Mouse (Mus musculus) testis, adult 2 months (tissue): Measurements from ENCODE around the gene Calm3. TPM values are rescaled to one million over a fixed set of nuclear protein-coding genes. Genes with fewer than 3 reads are reported as not detected.

ENCODE experiments used
- H3K27ac ChIP-seq: fragments of 200-500 bp; 2 replicates; pipeline ENCODE4 v1.5.1; 2012; ENCODE audit warnings: low read depth, low read length; ENCODE audit not compliant: control insufficient read depth, insufficient read depth
- H3K27me3 ChIP-seq: fragments of 200-500 bp; 2 replicates; pipeline ENCODE4 v1.6.1; 2012; ENCODE audit warnings: mild to moderate bottlenecking, low read length, moderate library complexity; ENCODE audit not compliant: control insufficient read depth, insufficient read depth
- H3K36me3 ChIP-seq: fragments of 200-500 bp; 2 replicates; pipeline ENCODE4 v1.6.1; 2012; ENCODE audit warnings: mild to moderate bottlenecking, low read length; ENCODE audit not compliant: control insufficient read depth, insufficient read depth
- H3K4me1 ChIP-seq: fragments of 200-500 bp; 2 replicates; pipeline ENCODE4 v1.6.1; 2012; ENCODE audit warnings: low read length; ENCODE audit not compliant: control insufficient read depth, insufficient read depth
- H3K4me3 ChIP-seq: fragments of 200-500 bp; 2 replicates; pipeline ENCODE4 v1.5.1; 2012; ENCODE audit warnings: low read depth, mild to moderate bottlenecking, low read length, moderate library complexity, mixed read lengths; ENCODE audit not compliant: control insufficient read depth
- CTCF ChIP-seq: fragments of 200-500 bp; IDR thresholded peaks from 2 replicates; pipeline ENCODE4 v1.5.1; 2012; ENCODE audit warnings: low read depth, mild to moderate bottlenecking, inconsistent platforms, low read length, moderate library complexity; ENCODE audit not compliant: control insufficient read depth, insufficient read depth, insufficient replicate concordance
- POLR2A ChIP-seq: fragments of 200-500 bp; IDR thresholded peaks from 2 replicates; pipeline ENCODE4 v1.6.1; 2012; ENCODE audit warnings: low read depth, mild to moderate bottlenecking, inconsistent platforms, low read length, moderate library complexity; ENCODE audit not compliant: control insufficient read depth
- polyA plus RNA-seq: library from polyadenylated mRNA; depleted of rRNA; stranded (reverse); fragments of >200 nt; gene quantifications from 2 replicates; pipeline ENCODE4 v1.2.3, GENCODE M21; 2012

Calm3 gene
- polyA plus RNA-seq, 1 experiment = 509 TPM

DNA sequence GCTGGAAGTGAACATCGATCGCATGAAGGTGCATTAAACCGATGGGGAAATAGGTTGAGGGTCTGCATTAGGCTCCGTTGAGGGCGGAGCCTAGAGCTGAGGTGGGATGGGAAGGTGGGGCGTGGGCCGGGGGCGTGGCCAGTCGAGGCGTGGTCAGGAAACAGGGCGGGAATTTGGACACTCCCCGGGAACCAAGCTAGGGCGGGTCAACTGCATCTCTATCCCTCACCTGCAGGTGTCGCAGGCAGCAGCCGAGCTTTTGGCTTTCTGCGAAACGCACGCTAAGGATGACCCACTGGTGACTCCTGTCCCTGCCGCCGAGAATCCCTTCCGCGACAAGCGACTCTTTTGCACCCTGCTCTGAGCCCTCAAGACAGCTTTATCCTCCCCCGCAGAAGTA lies 28.9 kb downstream of the Calm3 start:
- H3K4me3 ChIP-seq = no peak overlapping the region
- H3K4me1 ChIP-seq = peaks cover 28% of the 10 kb centered on the region
- H3K27me3 ChIP-seq = no peaks in the 10 kb centered on the region
- TF ChIP-seq CTCF = peak; percentile 68; the same call in 1 of the 2 replicates
- TF ChIP-seq POLR2A = no peak
- H3K36me3 ChIP-seq = no peaks in the 10 kb centered on the region
- no peak overlapping the region for H3K27ac ChIP-seq

DNA sequence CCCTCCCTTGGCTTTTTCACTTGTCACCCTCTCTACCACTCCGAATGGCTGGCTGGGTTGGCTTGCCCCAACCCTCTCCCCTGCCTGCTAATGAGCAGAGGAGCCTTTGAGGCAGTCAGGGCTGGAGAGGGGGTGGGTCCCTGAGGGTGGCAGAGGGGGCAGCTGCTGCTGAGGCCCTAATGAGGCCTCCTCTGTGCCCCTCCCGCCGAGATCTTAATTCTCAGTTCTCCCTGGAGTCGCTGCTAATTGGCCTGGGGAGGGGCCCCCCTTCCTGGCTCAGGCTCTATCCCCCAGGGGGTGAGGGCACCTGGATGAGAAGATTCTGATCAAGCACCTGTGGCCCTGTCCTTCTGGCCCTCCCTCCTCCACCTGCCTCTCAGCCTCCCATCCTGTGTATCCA lies 29.6 kb downstream of the Calm3 start:
- Histone ChIP-seq H3K4me1 (peaks cover 28% of the 10 kb centered on the region), H3K27ac (no peak overlapping the region), H3K27me3 (no peaks in the 10 kb centered on the region), H3K36me3 (no peaks in the 10 kb centered on the region), H3K4me3 (no peak overlapping the region)
- TF ChIP-seq POLR2A = no peak
- no peak for TF ChIP-seq CTCF

DNA sequence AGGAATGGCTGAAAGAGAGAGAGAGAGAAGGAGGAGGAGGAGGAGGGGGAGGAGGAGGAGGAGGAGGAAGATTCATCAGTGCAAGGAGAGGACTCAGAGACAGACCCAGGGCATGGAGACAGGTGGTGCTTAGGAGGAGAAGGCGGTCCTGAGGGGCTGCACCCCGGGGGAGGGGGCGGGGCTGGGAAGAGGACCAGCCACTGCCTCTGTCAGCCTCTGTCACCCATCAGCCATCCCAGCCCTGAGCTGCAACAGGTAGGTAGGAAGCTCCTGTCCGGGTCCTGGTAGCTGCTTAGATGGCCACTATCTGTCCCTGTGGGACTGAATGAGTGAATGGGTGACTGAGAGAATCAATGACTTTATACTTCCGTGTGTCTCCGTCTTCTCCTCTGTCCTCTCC lies 30.3 kb downstream of the Calm3 start:
- Histone ChIP-seq H3K27ac (no peak overlapping the region), H3K4me1 (peaks cover 28% of the 10 kb centered on the region), H3K36me3 (no peaks in the 10 kb centered on the region), H3K27me3 (no peaks in the 10 kb centered on the region), H3K4me3 (no peak overlapping the region)
- TF ChIP-seq POLR2A (no peak), CTCF (no peak)

DNA sequence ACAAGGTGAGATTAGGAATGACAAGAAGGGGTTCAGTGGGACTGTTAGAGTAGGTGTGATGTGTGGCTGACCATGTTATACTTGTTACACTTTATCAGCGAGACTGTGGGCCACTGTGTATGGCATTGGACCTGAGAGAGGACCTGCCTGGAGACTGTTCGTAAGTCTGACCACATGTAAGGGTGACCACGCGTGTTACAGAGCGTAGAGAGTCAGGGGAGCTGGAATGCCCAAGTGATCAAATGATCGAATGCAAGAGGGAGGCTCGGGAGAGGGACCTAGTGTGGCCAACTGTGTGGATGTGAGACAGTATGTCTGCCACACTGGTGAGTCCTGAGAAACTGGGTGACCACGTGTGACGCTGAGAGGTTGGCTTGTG lies 31.6 kb downstream of the Calm3 start:
- Histone ChIP-seq H3K4me1 (peaks cover 28% of the 10 kb centered on the region), H3K27ac (no peak overlapping the region), H3K4me3 (no peak overlapping the region), H3K27me3 (no peaks in the 10 kb centered on the region), H3K36me3 (no peaks in the 10 kb centered on the region)
- TF ChIP-seq POLR2A = no peak
- no peak for TF ChIP-seq CTCF

DNA sequence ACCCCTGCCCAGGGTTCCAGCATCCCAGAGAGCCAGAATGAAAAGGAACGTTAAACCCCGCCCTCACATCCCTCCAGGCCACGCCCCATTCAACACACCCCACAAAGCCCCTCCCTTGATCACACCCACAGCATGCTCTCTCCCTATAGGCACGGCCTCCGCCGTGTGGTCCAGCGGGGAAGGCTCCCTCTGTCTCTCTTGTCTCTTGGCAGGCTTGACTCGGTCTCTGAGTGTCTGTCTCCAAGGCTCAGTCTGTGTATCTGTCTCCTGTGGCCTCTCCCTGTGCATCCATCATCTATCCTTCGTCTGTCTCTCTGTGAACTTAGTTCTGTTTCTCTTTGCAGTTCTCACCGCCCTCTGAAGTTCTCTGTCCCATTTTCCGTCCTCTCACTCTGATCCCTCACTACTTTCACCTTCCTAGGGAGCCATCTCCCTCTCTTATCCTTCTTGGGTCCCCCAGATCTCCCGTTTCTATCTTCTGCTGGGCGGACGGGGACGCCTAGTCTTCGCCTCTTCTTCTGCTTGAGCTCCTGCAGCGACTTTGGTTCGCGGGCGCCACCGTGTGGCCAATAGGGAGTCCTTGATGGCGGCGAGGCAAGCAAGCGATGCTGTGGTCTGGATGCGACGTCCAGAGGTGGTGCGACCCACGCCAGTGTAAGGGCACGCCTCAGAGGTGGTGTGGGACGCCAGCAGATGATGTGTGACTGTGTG lies 32.1 kb downstream of the Calm3 start, which contains the start of gene Gng8:
Gene Gng8, plus strand, starts transcription at position 146 of the 711 bp plus-strand sequence.
- peaks cover 29% of the 10 kb centered on the region for H3K4me1 ChIP-seq
- peak within 1 kb of the TSS; percentile 51 for H3K27ac ChIP-seq
- peak; percentile 85 for TF ChIP-seq CTCF
- no peak for TF ChIP-seq POLR2A
- no peaks in the 10 kb centered on the region for H3K36me3 ChIP-seq
- H3K27me3 ChIP-seq = no peaks in the 10 kb centered on the region
- peak within 1 kb of the TSS; percentile 32 for H3K4me3 ChIP-seq

DNA sequence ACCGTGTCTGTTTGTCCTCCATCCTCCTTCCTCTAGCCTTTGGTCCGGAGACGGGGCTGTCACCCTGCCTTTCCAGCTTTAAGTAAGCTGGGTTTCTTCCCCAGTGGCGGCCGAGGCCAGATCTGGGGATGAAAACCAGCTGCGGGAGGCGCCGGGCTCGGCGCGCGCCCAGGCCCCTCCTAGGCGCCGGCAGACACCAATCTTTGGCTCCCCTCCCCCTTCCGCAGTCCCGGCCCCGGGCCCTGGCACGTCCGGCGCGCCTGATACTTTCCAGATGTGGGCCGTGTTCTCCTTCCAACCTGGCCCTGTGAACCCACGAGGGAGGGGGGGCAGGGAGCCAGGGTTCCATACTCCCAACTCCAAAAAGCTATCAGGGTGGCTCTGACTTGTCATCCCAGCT lies 33.0 kb downstream of the Calm3 start:
- no peaks in the 10 kb centered on the region; the same call in 1 of the 2 replicates for H3K27me3 ChIP-seq
- H3K36me3 ChIP-seq = no peaks in the 10 kb centered on the region; the same call in 1 of the 2 replicates
- H3K4me3 ChIP-seq = peak overlapping the region; percentile 32
- no peak for TF ChIP-seq CTCF
- no peak for TF ChIP-seq POLR2A
- H3K27ac ChIP-seq = peak overlapping the region; percentile 51
- peaks cover 35% of the 10 kb centered on the region for H3K4me1 ChIP-seq

DNA sequence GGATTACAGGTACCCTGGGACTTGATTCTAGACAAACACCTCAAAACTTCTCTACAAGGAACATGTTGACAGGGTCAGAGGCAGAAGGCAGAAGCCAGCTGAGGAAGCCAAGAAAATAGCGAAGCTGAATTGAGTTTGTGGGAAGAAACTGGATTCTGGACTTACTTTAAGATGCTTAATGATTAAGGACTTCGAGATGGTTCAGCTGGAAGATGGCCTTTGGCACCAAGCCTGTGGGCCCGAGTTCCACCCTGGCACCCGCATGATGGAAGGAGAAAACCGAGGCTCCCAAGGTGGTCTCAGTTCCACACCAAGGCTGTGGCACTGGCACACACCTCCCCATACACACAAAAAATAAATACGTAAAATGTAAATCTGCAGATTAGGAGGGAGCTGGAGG lies 33.4 kb downstream of the Calm3 start:
- Histone ChIP-seq H3K4me1 (peaks cover 34% of the 10 kb centered on the region), H3K27me3 (no peaks in the 10 kb centered on the region; the same call in 1 of the 2 replicates), H3K4me3 (peak overlapping the region; percentile 32), H3K36me3 (no peaks in the 10 kb centered on the region; the same call in 1 of the 2 replicates), H3K27ac (peak overlapping the region; percentile 51)
- no peak for TF ChIP-seq CTCF
- no peak for TF ChIP-seq POLR2A
